Comparison of ENCODE assay signal across 9 mouse cellular contexts in the genomic region with DNA sequence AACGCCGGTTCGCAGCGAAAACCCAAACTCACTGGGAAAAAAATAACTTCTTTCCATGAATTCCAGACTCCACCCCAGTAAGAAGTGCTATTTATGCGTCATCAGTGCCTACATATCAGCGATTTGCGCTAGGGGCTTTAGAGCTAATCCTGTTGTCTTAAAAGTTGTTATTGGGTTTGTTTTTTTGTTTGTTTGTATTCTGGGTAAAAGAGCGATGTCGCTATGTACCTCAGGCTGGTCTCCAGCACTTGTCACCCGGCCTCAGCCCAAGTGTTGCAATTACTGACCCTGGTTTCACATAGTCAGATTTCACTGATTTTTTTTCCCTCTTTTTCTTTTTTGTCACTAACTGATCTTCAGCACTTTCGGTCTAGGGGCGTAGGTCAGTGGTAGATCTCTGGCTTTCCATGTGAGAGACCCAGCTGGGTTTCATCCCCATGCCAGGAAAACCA. TPM values are rescaled to one million over a fixed set of nuclear protein-coding genes. Genes with fewer than 3 reads are reported as not detected.
DNase-seq lines count a peak whose midpoint lies in the region; ATAC-seq and TF ChIP-seq lines count a peak whose summit lies in the region.
"Had no signal": no experiment of that assay in that cellular context is flagged by ENCODE, and none has a peak within 500 bp of the region (broad histone marks: within the 10 kb centered on the region; RNA-seq: fewer than 3 reads in every experiment).

No protein-coding gene starts in this region.

- peak overlapping the region; percentile 98 for H3K4me3 ChIP-seq in kidney, adult 2 months (ENCODE audit: insufficient read depth, low read depth, low read length)
- peak overlapping the region; percentile 72 for H3K4me3 ChIP-seq in cortical plate, adult 2 months (ENCODE audit: insufficient read depth, low read length)
- H3K4me3 ChIP-seq in intestine, embryonic 16.5 days (ENCODE audit: low read length) = peak overlapping the region; percentile 72
- H3K4me3 ChIP-seq in midbrain, embryonic 15.5 days = peak overlapping the region; percentile 40

- TF ChIP-seq POLR2A in kidney, adult 2 months (IDR thresholded peaks at IDR 0.05; ENCODE audit: low read depth, low read length) = no peak
- no peak for TF ChIP-seq POLR2A in cortical plate, adult 2 months (IDR thresholded peaks at IDR 0.05; ENCODE audit: extremely low read depth, insufficient read depth, low read length)

- H3K9ac ChIP-seq in intestine, embryonic 16.5 days (ENCODE audit: low read depth, low read length) = peak overlapping the region; percentile 85
- peak overlapping the region; percentile 4; the same call in 1 of the 2 replicates for H3K9ac ChIP-seq in midbrain, embryonic 15.5 days

- no peak for ATAC-seq in intestine, embryonic 16.5 days
- no peak for ATAC-seq in midbrain, embryonic 15.5 days (replicated peaks)

- H3K27ac ChIP-seq in kidney, adult 2 months (ENCODE audit: insufficient read depth, low read depth, low read length) = peak overlapping the region; percentile 98
- H3K27ac ChIP-seq in cortical plate, adult 2 months (ENCODE audit: insufficient read depth, low read length) = peak overlapping the region; percentile 95
- peak overlapping the region; percentile 89 for H3K27ac ChIP-seq in intestine, embryonic 16.5 days (ENCODE audit: low read length)
- H3K27ac ChIP-seq in midbrain, embryonic 15.5 days = 0 out of 2 replicates have a peak overlapping the region, but pooled peaks have one; percentile 1

- TF ChIP-seq CTCF in kidney, adult 2 months (conservative IDR thresholded peaks at IDR 0.05; ENCODE audit: insufficient read depth, insufficient read length, low read depth, low read length) = no peak
- TF ChIP-seq CTCF in cortical plate, adult 2 months (IDR thresholded peaks at IDR 0.05; ENCODE audit: extremely low read depth, insufficient read depth, low read length) = no peak

- peaks cover 10% of the 10 kb centered on the region for H3K4me1 ChIP-seq in kidney, adult 2 months (ENCODE audit: control insufficient read depth, insufficient read depth, low read length)
- no peaks in the 10 kb centered on the region for H3K4me1 ChIP-seq in cortical plate, adult 2 months (ENCODE audit: control insufficient read depth, insufficient read depth, low read length)
- H3K4me1 ChIP-seq in intestine, embryonic 16.5 days (ENCODE audit: control insufficient read depth, insufficient read depth, low read length) = peaks cover 47% of the 10 kb centered on the region
- H3K4me1 ChIP-seq in midbrain, embryonic 15.5 days = peaks cover 10% of the 10 kb centered on the region

- WGBS in kidney, adult 2 months = 7% methylated on average over 12 of the region's 12 CpGs
- WGBS in intestine, embryonic 16.5 days = 7% methylated on average over 12 of the region's 12 CpGs
- WGBS in midbrain, embryonic 15.5 days = 12% methylated on average over 12 of the region's 12 CpGs

- H3K36me3 ChIP-seq in kidney, adult 2 months (ENCODE audit: control insufficient read depth, insufficient read depth, low read length) = no peaks in the 10 kb centered on the region
- H3K36me3 ChIP-seq in intestine, embryonic 16.5 days (ENCODE audit: control insufficient read depth, insufficient read depth, low read length) = no peaks in the 10 kb centered on the region; the same call in 1 of the 2 replicates
- no peaks in the 10 kb centered on the region for H3K36me3 ChIP-seq in midbrain, embryonic 15.5 days (replicated peaks)

- no peak for DNase-seq in kidney, adult 2 months
- DNase-seq in kidney, postnatal 4 days = no peak
- DNase-seq in frontal cortex, postnatal 14 days (ENCODE audit: low spot score in 2 of 2) = no peak
- DNase-seq in left cerebral cortex, adult 9 months (ENCODE audit: low spot score in 2 of 2) = no peak
- no peak for DNase-seq in adrenal gland, adult 2 months

- H3K27me3 ChIP-seq in kidney, adult 2 months (replicated peaks; ENCODE audit: control insufficient read depth, insufficient read depth, low read length) = no peaks in the 10 kb centered on the region
- H3K27me3 ChIP-seq in intestine, embryonic 16.5 days (replicated peaks; ENCODE audit: control insufficient read depth, insufficient read depth, low read length) = no peaks in the 10 kb centered on the region
- peaks cover 10% of the 10 kb centered on the region for H3K27me3 ChIP-seq in midbrain, embryonic 15.5 days (replicated peaks)

- H3K9me3 ChIP-seq in intestine, embryonic 16.5 days (ENCODE audit: control insufficient read depth, low read length) = no peaks in the 10 kb centered on the region
- no peaks in the 10 kb centered on the region for H3K9me3 ChIP-seq in midbrain, embryonic 15.5 days

- H3K4me2 ChIP-seq in intestine, embryonic 16.5 days (ENCODE audit: low read depth, low read length) = peak overlapping the region; percentile 66
- peak overlapping the region; percentile 68 for H3K4me2 ChIP-seq in midbrain, embryonic 15.5 days

RNA-seq across cellular contexts. Expression of a gene that starts 1.1 kb away (rescaled TPM):
- polyA plus RNA-seq in kidney, adult 2 months (2012; rRNA removed) = 74.1 and 103 TPM in 2 replicates
- polyA plus RNA-seq in cortical plate, adult 2 months (2012; rRNA removed) = 35.5 and 46.0 TPM in 2 replicates
- polyA plus RNA-seq in intestine, embryonic 16.5 days (2015; fragmentation: Nextera tagmentation; extraction: Ambion mirVana) = 77.3 and 79.8 TPM in 2 replicates
- polyA plus RNA-seq in midbrain, embryonic 15.5 days (2015; fragmentation: Nextera tagmentation; extraction: Ambion mirVana) = 7.5 and 9.4 TPM in 2 replicates
- total RNA-seq in adrenal gland, adult 2 months (2021) = 100 to 1,000 TPM in 1 of 2 experiments, 10 to 100 TPM in 1; 98.3 to 115 TPM
- polyA plus RNA-seq in adrenal gland, adult 2 months (2012; rRNA removed) = 834 and 852 TPM in 2 replicates

RNA-seq across cellular contexts. Expression of a gene that starts 19.6 kb away (rescaled TPM):
- polyA plus RNA-seq in kidney, adult 2 months (2012; rRNA removed) = 139 and 165 TPM in 2 replicates
- polyA plus RNA-seq in cortical plate, adult 2 months (2012; rRNA removed) = 127 and 138 TPM in 2 replicates
- polyA plus RNA-seq in intestine, embryonic 16.5 days (2015; fragmentation: Nextera tagmentation; extraction: Ambion mirVana) = 139 and 148 TPM in 2 replicates
- 114 and 117 TPM in 2 replicates for polyA plus RNA-seq in midbrain, embryonic 15.5 days (2015; fragmentation: Nextera tagmentation; extraction: Ambion mirVana)
- 10 to 100 TPM; 61.1 to 85.1 TPM for total RNA-seq in adrenal gland, adult 2 months (2021)
- 92.9 and 106 TPM in 2 replicates for polyA plus RNA-seq in adrenal gland, adult 2 months (2012; rRNA removed)

RNA-seq across cellular contexts. Expression of a gene that starts 19.8 kb away (rescaled TPM):
- polyA plus RNA-seq in kidney, adult 2 months (2012; rRNA removed) = 212 and 217 TPM in 2 replicates
- polyA plus RNA-seq in cortical plate, adult 2 months (2012; rRNA removed) = 172 and 173 TPM in 2 replicates
- polyA plus RNA-seq in intestine, embryonic 16.5 days (2015; fragmentation: Nextera tagmentation; extraction: Ambion mirVana) = 246 and 256 TPM in 2 replicates
- polyA plus RNA-seq in midbrain, embryonic 15.5 days (2015; fragmentation: Nextera tagmentation; extraction: Ambion mirVana) = 217 and 229 TPM in 2 replicates
- total RNA-seq in adrenal gland, adult 2 months (2021) = 100 to 1,000 TPM; 144 to 177 TPM
- polyA plus RNA-seq in adrenal gland, adult 2 months (2012; rRNA removed) = 180 and 188 TPM in 2 replicates

RNA-seq across cellular contexts. Expression of a gene that starts 26.0 kb away (rescaled TPM):
- 0.20 and 0.48 TPM in 2 replicates for polyA plus RNA-seq in kidney, adult 2 months (2012; rRNA removed)
- not detected in 2 replicates for polyA plus RNA-seq in cortical plate, adult 2 months (2012; rRNA removed)
- 2.6 and 2.7 TPM in 2 replicates for polyA plus RNA-seq in intestine, embryonic 16.5 days (2015; fragmentation: Nextera tagmentation; extraction: Ambion mirVana)
- 0.15 and 0.17 TPM in 2 replicates for polyA plus RNA-seq in midbrain, embryonic 15.5 days (2015; fragmentation: Nextera tagmentation; extraction: Ambion mirVana)
- not detected for total RNA-seq in adrenal gland, adult 2 months (2021)
- polyA plus RNA-seq in adrenal gland, adult 2 months (2012; rRNA removed) = 0.43 TPM in 1 of 2 replicates, not detected in the other
- total RNA-seq: adrenal gland, postnatal 36 days had no signal

RNA-seq across cellular contexts. Expression of a gene that starts 57.5 kb away (rescaled TPM):
- 0.33 and 0.43 TPM in 2 replicates for polyA plus RNA-seq in kidney, adult 2 months (2012; rRNA removed)
- polyA plus RNA-seq in cortical plate, adult 2 months (2012; rRNA removed) = 4.6 and 5.1 TPM in 2 replicates
- polyA plus RNA-seq in intestine, embryonic 16.5 days (2015; fragmentation: Nextera tagmentation; extraction: Ambion mirVana) = 0.24 and 0.50 TPM in 2 replicates
- 0.68 and 1.9 TPM in 2 replicates for polyA plus RNA-seq in midbrain, embryonic 15.5 days (2015; fragmentation: Nextera tagmentation; extraction: Ambion mirVana)
- under 1 TPM; 0.29 to 0.69 TPM for total RNA-seq in adrenal gland, adult 2 months (2021)
- polyA plus RNA-seq in adrenal gland, adult 2 months (2012; rRNA removed) = 0.24 and 0.51 TPM in 2 replicates

Comparison
In these comparisons a context has a peak if more than half of its experiments do, and no peak if none do; other contexts are left out.
1. H3K27ac ChIP-seq: peak in every context shown above with its lines; median percentile 98 in kidney, adult 2 months; 95 in cortical plate, adult 2 months; 89 in intestine, embryonic 16.5 days; 1 in midbrain, embryonic 15.5 days.
2. H3K4me3 ChIP-seq: peak in every context shown above with its lines; median percentile 98 in kidney, adult 2 months; 72 in cortical plate, adult 2 months; 72 in intestine, embryonic 16.5 days; 40 in midbrain, embryonic 15.5 days.